Mouse (Mus musculus) megakaryocyte progenitor cell, adult 5-6 weeks (primary cell): ENCODE results near the gene Zfhx3. TPM values are rescaled to one million over a fixed set of nuclear protein-coding genes. Genes with fewer than 3 reads are reported as not detected.

Experiments
- ATAC-seq: replicated peaks from 2 replicates; pipeline ENCODE4 v1.8.0; 2016; ENCODE audit warnings: mild to moderate bottlenecking, moderate TSS enrichment, inconsistent platforms; ENCODE audit not compliant: poor library complexity
- total RNA-seq, 2 experiments: library from RNA; stranded (forward) in 1 of 2; stranded (reverse) in 1 of 2; fragments of 157-497, 149-512 nt in 1 of 2; fragments of 200-1000 nt in 1 of 2; gene quantifications; 2 replicates each; pipeline versions ENCODE4 v1.2.3 to v1.2.4; 2015 to 2017

The Zfhx3 gene
- total RNA-seq, 2 experiments from 2014 or later = 0.25 to 1.7 TPM

DNA sequence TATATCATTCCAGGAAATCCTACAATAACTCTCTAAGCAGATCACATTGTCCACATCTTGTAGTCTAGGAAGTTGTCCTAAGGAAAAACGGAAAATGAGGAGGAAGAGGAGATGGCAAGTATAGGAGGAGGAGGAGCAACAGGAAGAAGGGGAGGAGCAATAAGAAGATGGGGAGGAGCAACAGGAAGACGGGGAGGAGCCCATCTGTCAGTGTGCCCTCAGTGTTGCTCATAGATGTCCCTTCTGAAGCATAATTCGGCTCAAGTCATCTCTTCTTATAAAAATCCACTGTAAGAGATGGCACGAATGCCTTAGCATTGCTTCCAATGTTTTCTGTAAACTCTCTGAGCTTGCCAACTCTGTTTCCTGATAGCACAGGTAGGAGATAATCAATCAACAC lies 640.8 kb downstream of the Zfhx3 start:
- no peak for ATAC-seq

DNA sequence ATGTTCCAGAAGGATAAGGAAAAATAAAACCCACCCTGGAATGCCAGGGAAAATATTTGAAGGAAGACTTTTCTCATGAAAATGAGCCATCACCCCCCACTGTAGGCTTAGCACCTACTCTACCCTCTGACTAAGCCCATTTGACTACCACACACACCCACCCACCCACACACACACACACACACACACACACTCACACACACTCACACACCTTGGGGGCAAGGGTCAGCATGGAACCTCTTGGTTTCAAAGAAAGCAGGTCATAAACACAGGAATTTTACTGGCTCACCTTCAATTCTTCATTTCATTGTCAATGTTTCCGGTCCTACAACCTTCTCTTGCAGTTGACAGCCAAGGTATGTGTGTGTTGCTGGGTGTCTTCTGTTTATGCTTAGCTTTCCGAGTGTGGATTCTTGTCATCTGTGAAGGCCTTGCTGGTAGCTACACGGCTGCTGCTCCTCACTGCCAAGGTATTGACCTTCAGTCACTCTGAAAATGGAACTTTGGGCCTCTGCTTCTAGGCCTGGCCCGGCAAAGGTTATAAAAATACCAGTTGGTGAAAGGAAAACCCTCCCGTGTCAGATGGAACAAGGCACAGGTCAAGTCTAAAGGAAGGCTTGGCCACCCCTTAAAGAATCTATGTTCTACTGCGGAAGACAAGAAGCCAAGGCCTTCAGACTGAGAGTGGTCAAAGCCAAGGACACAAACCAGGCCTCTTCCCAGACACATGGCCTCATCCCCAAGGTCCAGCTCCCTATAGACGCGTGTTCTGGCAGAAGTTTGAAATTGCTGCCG lies 641.6 kb downstream of the Zfhx3 start:
- no peak for ATAC-seq

DNA sequence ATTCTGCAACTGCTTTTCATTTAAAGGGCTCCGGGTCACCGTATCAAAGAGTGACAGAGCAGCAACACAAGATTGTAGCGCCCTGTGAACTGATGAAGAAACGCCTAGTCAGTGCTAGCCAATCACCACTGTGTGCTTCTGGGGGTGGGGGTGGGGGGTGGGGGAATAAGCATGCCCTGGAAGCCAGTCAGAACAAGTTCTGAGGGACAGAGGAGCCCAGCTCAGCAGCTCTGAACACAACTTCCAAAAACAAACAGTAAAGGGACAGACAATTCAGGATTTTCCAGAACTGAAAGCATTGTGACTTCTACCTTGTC lies 642.2 kb downstream of the Zfhx3 start:
- no peak for ATAC-seq

DNA sequence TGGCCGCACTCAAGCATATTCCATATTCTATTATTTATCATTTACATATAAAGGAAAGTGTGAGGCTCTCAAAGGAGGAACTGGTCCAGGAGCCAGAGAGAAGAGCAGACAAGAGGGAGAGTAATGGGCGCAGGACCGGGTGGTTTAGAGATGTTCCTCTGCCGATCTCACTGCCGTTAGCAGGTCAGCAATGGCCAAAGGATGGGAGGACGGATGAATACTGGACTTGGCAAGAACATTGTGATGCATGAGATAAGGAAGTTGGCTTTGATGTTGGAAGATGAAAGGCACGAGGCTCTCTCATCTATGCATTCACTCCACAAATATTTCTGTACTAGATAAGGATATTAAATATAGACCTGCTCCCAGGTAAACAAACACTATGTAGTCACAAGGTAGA lies 648.6 kb downstream of the Zfhx3 start:
- no peak for ATAC-seq

DNA sequence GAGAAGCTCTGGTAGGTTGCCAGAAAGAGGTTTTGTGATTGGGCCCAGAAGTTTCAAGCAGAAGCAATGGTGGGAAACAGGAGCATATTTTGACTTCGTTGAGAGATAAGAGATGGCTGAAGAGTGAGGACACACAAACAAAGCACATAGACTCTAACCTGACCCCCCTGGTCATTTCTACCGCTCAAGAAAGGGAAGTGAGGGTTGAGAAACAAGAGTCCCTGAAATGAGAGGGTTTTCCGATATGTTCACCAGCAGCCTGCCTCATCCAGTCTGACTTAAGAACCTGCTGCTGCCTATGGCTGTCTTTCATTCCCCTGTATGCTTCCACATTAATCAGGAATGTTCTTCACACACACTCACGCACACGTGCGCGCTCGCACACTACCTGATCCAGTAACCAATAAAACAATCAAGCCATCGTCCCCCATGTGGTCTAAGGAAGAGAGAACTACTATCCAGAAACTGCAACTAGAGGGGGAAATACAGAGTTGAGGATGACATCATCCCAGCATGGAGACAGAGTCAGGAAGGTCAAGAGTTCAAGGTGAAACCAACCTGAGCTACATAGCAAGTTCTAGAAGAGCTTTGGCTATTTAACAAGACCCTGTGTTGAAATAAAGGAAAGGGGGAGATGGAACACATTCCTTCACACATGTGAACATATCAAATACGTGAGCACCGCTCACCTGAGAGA lies 649.7 kb downstream of the Zfhx3 start:
- peak; percentile 63 for ATAC-seq

DNA sequence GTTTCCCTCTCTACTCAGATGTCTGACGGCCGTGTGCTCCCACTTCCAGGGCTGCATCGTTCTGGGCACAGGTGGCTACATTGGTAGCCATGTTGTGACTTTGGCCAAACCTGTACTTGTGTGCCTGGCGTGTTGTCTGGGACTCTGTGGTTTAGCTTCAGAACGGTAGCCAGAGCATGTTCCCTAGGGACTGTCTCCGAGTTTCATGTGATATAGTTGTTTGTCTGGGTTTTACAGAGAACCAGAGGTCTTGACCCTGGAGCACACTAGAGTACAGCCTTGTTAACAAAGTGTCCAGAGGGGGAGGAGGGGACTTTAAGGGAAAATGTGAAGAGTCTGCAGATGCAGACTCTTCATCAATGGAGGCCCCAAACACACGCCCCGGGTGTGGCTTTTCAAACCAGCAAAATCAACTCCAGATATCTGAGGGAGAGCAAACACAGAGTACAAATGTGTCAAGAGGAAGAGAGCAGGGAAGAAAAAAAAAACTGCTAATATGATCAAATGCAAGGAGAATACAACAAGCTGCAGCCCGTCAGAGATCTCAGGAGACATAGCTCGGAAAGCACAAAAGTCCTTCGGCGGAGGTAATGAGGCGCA lies 650.6 kb downstream of the Zfhx3 start:
- no peak for ATAC-seq

DNA sequence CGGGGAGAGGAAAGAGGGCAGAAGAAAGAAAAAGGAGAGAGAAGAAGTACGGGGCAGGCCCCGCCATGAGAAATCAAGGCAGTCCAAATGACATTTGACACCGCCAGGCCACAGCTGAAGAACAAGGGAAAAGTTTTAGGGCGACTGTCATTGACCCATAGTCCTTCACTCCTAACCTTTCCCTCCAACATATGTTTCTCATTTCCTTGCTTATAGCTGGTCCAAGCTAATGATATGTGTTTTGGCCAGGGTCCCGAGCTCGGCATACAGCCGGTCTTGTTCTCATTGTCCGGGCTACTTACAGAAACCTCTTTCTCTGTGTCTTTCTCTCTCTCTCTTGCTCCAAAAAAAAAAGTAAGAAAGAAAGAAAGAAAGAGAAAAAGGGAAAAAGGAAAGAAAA lies 651.4 kb downstream of the Zfhx3 start:
- ATAC-seq = no peak

DNA sequence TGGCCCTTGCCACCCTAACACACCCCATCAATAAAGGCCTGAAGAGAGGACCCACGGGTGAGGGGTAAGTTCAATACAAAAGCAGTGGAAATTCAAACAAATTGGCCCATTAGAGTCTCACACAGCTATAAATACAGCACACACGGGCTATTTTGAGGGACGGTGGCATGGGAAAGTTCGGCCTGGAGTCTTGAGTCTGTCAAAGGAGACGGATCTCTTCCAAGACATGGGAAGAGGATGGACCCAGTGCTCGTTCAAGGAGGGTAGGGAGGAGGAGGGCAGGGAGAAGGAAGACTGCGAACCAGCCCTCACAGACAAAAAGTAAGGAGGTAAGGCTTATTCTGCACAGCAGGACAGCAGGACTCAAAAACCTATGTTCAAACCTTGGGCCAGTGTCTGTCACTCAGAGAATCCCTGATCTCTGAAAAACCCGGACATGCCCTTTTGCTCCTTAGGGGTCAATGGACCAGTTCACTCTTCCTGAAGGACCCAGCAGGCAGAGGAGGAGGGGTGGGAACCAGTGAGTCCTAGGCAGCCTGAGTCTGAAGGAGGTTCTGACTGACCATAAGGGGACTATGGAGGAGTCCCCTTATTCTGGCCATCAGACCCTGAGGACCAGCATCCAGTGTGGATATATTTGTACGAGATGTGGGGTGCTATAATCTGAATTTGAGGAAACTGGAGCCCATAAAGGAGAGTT lies 652.1 kb downstream of the Zfhx3 start:
- no peak for ATAC-seq

DNA sequence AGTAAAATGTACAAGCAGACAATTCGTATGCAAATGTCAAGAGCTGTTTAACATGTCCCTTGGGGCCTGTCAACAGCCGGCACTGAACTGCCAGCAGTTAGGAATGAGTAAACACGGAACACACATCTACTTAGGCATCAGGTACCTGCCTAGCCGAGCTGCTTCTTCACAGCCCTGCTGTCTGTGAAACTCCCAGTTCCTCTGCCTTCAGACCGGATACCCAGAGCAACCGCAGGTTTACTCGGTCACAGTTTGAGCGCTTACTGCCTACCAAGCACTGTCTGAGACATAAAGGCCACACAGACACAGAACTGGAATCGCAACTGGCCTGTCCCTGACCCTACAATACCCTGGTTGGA lies 652.6 kb downstream of the Zfhx3 start:
- ATAC-seq = peak; percentile 44

DNA sequence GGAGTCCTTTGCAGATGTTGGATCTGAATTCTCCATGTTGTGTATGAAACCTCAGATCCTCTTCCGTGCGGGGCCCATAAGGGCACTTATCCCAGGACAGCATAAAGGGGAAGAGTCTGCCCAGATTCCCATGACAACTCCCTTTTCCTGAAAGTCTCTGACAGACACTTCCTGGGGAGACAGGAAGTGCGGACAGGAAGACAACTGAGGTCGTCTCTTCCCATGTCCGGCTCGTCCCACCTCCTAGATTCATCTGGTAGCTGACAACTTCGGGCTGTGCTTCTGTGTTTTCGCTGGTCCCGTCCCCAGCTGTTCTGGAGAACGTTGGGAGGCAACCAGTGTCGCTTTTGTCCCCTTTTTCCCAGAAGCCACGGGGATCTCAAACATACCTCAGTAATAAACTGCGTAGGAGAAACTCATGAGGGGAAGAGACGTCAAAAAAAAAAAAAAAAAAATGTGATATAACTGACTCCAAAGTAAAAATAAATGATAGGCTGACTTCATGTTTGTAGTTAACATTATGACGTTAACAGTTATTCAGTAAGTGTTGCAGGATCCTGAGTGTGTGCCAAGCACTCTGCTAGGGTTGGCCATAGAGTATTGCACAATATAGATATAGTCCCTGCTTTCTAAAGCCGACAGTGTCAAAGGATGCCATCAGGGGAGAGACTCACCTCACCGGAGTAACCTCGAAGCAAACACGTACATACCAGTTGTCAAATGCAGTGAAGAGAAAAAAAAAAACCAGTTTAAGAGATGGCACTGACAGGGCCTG lies 653.5 kb downstream of the Zfhx3 start:
- ATAC-seq = peak; percentile 25; the same call in 1 of the 2 replicates

DNA sequence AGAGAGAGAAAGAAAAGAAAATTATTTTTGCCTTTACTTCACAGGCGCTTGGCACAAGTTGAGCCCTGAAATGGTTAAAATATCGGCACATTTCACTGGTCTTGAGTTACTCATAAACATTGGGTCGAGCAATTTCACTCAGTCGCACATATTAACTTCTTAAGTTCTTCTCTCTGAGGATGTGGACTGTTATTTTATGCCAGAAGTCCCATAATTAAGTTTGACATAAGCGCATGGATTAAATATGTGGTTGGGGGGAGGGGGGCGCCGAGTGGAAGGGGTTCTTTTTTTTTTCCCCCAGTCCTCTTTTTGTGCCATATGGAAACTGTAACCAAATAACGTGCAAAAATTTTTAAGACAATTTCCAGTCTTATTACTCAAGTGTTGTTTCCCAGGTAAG lies 656.6 kb downstream of the Zfhx3 start:
- no peak for ATAC-seq

DNA sequence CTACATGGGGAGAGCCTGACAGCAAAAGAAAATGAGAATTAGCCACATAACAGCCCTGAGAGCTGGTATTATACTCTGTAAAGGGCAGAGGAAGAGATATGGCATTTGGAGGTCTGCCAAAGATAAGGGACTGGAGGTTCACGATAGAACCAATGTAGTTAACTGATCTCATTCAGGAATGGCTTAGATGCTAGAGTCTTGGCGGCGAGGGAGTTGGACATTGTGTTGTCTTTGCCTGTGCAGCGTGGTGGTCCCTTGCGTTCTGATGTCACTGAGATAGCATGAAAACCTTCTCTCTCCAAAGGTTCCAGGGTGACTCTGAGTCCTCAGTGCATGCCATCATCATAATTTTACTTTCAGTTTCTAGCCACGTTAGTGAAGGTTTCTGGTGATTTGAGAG lies 657.1 kb downstream of the Zfhx3 start:
- ATAC-seq = peak; percentile 68

DNA sequence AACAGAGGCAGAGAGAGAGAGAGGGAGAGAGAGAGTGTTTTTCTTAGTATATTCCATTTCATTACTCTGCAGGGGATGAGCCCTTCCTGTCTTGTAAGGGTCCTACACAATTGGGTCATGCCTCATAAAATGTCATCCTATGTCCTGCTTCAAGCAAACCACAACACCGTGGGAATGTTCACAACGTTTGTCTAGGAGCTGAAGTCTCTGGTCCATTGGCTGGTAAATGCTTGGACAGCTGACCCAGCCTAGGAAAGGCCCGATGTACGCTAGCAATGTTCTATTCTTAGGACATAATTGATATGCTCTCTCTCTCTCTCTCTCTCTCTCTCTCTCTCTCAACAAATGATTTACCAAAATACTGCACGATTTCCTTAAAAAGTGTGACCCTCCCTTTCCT lies 666.2 kb downstream of the Zfhx3 start:
- ATAC-seq = no peak

DNA sequence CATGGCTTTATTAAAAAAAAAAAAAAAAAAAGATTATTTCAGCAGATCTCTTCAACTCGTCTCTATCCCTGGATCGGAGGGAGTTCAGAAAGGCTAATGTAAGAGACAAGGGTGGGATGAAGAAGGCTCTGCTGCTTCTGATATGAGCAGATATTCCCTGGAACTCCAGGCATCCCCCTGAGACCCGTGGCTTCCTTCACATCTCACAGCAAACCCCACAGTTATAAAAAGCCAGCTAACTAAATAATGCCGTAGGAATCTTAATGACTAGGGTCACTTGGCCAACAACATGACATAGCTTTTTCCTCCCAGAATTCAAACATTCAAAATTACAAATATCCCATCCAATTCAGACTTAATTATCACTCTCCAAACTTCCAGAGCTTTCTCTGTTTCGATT lies 666.7 kb downstream of the Zfhx3 start:
- ATAC-seq = no peak

DNA sequence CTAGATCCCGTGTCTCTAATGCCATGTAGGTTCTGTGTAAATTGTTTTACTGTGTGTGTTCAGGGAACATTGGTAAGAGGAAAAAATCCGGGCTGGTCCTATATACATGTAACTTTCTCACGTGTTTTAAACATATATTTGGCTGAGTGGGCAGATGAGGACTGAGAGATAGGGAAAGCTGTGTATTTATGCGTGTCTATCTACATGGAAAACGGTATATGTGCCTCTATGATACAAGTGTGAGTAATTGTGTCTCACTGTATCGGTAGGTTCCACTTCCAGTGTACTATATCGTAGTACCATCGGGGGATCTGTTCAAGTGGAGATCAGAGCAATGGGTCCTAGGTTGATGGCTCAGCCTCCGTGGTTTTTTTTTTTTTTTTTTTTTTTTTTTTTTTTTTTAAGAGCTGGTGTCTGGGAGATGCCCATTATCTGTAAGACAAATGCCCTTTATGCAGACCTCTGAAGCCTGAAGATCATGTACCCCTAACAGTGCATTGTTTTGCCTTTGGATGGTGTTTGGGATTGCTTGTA lies 668.8 kb downstream of the Zfhx3 start:
- no peak for ATAC-seq

DNA sequence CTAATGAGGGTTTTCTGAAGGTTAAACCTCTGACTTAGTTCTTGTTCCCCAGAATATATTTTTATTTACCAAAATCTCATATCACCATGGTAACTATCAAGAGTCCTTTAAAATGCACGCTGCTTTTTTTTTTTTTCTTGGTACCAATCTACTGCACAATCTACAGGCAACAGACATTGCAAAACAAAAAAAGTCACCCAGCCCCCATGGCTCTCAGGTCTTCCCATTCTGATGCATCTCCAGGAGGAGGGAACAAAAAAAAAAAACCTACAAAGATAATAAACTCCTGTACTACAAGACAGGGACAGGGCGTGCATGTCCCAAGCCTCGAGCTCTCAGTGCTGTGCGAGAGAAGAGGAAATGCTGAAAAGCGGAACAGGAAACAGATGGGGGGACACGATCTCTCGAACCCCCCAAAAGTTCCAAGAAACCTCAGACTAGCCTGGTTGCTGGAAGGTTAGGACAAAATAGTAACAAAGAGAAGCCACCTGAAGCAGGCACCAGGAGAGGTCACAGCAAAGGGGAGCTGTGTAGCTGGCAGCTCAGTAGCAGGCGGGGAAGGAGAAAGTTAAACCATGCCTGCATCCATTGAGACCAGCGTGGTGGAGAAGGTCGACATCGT lies 669.5 kb downstream of the Zfhx3 start:
- ATAC-seq = peak; percentile 91

DNA sequence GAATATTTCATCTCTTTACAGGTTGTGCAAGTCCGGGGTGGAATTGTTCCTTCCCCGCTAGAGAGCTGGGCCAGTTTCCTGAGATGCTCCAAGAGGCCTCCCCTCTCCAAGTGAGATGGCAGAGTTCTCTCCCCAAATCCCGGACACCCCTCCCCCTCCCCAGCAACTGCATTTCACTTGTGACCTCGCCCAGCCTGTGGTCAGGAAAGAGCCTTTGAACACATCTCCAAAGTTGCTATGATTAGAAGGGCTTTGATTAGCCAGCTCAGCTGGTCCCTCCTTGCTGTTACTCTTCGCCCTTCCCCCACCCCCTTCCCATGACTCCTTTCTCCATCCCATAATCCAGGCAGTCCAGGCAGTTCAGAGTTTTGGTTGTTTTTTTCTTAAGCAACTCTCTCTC lies 670.4 kb downstream of the Zfhx3 start:
- no peak for ATAC-seq

DNA sequence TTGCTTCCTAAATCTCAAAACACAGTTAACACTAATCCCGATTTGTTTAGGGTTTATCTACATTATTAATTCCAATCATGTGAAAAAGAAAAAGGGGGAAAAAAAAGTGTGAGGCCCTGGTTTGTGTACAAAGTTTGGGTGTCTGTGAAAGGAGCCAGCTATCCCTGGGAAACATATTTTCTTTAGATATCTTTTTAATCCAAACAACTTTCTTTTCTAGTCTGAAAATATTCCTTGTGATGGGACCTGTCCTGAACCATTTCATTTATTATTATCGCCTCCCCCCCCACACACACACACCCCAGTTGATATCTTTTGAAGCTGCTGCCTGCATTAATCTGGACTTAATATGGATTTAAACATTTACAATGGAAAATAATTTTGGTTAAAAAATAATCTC lies 670.8 kb downstream of the Zfhx3 start:
- no peak for ATAC-seq

DNA sequence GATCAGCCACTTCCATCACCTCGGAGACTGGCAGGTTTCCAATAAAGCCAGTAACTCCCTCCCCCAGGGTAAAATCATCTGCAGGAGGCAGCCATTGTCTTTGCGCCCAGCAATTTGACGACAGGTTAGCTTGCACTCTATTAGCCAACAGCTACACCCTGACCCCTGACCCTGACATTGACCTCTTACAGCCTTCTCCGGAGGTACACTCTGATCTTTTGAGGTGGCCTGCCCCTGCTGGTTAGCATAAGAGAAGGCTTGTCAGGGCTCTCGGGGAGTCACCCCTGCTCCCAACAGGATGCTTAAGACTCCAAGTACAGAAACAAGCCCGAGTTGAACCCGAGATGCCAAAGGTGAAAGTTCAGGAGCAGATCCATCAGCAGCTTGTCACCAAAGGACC lies 678.9 kb downstream of the Zfhx3 start:
- no peak for ATAC-seq

DNA sequence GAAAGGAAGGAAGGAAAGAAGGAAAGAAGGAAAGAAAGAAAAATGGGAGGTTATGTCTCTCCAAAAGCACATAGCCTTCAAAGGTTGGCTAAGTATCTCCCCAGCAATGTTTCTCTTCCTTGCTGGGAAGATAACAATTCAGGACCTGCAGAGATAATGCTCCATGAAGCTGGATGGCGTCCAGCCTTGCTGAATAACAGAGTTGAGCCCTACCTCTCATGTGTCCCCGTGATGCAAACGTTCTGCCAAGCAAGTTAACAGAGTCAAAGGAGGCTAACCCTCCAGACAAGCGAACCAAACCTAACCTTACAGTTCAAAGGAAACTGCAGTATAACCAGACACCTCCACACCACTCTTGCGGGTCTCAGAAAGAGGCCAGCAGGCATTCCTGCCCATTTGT lies 681.2 kb downstream of the Zfhx3 start:
- peak; percentile 92 for ATAC-seq
